Mouse (Mus musculus): ENCODE measurements around the gene Slc44a5. TPM values are rescaled to one million over a fixed set of nuclear protein-coding genes. Genes with fewer than 3 reads are reported as not detected.

Slc44a5 gene
- total RNA-seq, 2 experiments from 2014 or later: not detected

- intact Hi-C loops (cut with DNase I): no loop called here
- DNase-seq: no peak
Measured at GRCm38 (mm10) chr3:154089996-154090395, 116.8 kb downstream of the Slc44a5 start.

GRCm38 (mm10) chr3:154091468-154092338 lies 118.5 kb downstream of the Slc44a5 start:
- intact Hi-C loops (cut with DNase I): no loop called here
- no peak for DNase-seq

GRCm38 (mm10) chr3:154092466-154092865 lies 119.2 kb downstream of the Slc44a5 start:
- no peak for DNase-seq
- intact Hi-C loops (cut with DNase I): no loop called here

GRCm38 (mm10) chr3:154093745-154094322 lies 120.6 kb downstream of the Slc44a5 start:
- DNase-seq: no peak
- intact Hi-C loops (cut with DNase I): no loop called here

- DNase-seq: no peak
- intact Hi-C loops (cut with DNase I): no loop called here
Measured at GRCm38 (mm10) chr3:154101671-154102070, 128.4 kb downstream of the Slc44a5 start.

GRCm38 (mm10) chr3:154110528-154110927 lies 137.3 kb downstream of the Slc44a5 start:
- intact Hi-C loops (cut with DNase I): no loop called here
- peak in 1 of 2 experiments; percentile 7 for DNase-seq

GRCm38 (mm10) chr3:154111221-154111620 lies 138.0 kb downstream of the Slc44a5 start:
- no peak for DNase-seq

GRCm38 (mm10) chr3:154114991-154115390 lies 141.8 kb downstream of the Slc44a5 start:
- intact Hi-C loops (cut with DNase I): no loop called here

More at GRCm38 (mm10) chr3:154111221-154111620, 138.0 kb downstream of the Slc44a5 start:
- intact Hi-C loops (cut with DNase I): no loop called here

GRCm38 (mm10) chr3:154115478-154115877 lies 142.2 kb downstream of the Slc44a5 start:
- DNase-seq: no peak

More at GRCm38 (mm10) chr3:154114991-154115390, 141.8 kb downstream of the Slc44a5 start:
- no peak for DNase-seq

GRCm38 (mm10) chr3:154116000-154116399 lies 142.8 kb downstream of the Slc44a5 start:
- intact Hi-C loops (cut with DNase I): no loop called here
- DNase-seq: no peak

More at GRCm38 (mm10) chr3:154115478-154115877, 142.2 kb downstream of the Slc44a5 start:
- intact Hi-C loops (cut with DNase I): no loop called here

- intact Hi-C loops (cut with DNase I): no loop called here
- DNase-seq: no peak
Measured at GRCm38 (mm10) chr3:154118992-154119603, 145.9 kb downstream of the Slc44a5 start.

GRCm38 (mm10) chr3:154122531-154122930 lies 149.3 kb downstream of the Slc44a5 start:
- intact Hi-C loops (cut with DNase I): no loop called here
- DNase-seq: no peak

GRCm38 (mm10) chr3:154124890-154125575 lies 151.8 kb downstream of the Slc44a5 start:
- DNase-seq: no peak
- intact Hi-C loops (cut with DNase I): no loop called here

GRCm38 (mm10) chr3:154125768-154126376 lies 152.6 kb downstream of the Slc44a5 start:
- intact Hi-C loops (cut with DNase I): no loop called here
- no peak for DNase-seq

GRCm38 (mm10) chr3:154127246-154127645 lies 154.0 kb downstream of the Slc44a5 start:
- intact Hi-C loops (cut with DNase I): no loop called here
- no peak for DNase-seq

GRCm38 (mm10) chr3:154129036-154129435 lies 155.8 kb downstream of the Slc44a5 start:
- intact Hi-C loops (cut with DNase I): no loop called here
- DNase-seq: no peak

GRCm38 (mm10) chr3:154130431-154131114 lies 157.3 kb downstream of the Slc44a5 start:
- intact Hi-C loops (cut with DNase I): no loop called here
- DNase-seq: no peak

GRCm38 (mm10) chr3:154133986-154134385 lies 160.8 kb downstream of the Slc44a5 start:
- intact Hi-C loops (cut with DNase I): no loop called here
- DNase-seq: no peak

GRCm38 (mm10) chr3:154134701-154135100 lies 161.5 kb downstream of the Slc44a5 start:
- no peak for DNase-seq
- intact Hi-C loops (cut with DNase I): no loop called here

- intact Hi-C loops (cut with DNase I): no loop called here
- no peak for DNase-seq
Measured at GRCm38 (mm10) chr3:154136501-154136900, 163.3 kb downstream of the Slc44a5 start.

All from heart, postnatal 36 days (tissue).